Mouse (Mus musculus): ENCODE results near the gene Wdhd1. TPM values are rescaled to one million over a fixed set of nuclear protein-coding genes. Genes with fewer than 3 reads are reported as not detected.

The Wdhd1 gene
- polyA plus RNA-seq, 1 experiment: 15.9 TPM

- no peak for TF ChIP-seq CTCF (IDR thresholded peaks at IDR 0.05; ENCODE audit: borderline replicate concordance, extremely low read depth, insufficient read depth, insufficient read length)
- TF ChIP-seq POLR2A (IDR thresholded peaks at IDR 0.05; ENCODE audit: borderline replicate concordance, extremely low read depth, insufficient read depth, insufficient read length, poor library complexity, severe bottlenecking): no peak
- DNase-seq (ENCODE audit: low read depth): no peak
Observed at GRCm38 (mm10) chr14:47218766-47219606, 57.7 kb downstream of the Wdhd1 start.

- TF ChIP-seq CTCF (IDR thresholded peaks at IDR 0.05; ENCODE audit: borderline replicate concordance, extremely low read depth, insufficient read depth, insufficient read length): no peak
- no peak for TF ChIP-seq POLR2A (IDR thresholded peaks at IDR 0.05; ENCODE audit: borderline replicate concordance, extremely low read depth, insufficient read depth, insufficient read length, poor library complexity, severe bottlenecking)
- no peak for DNase-seq (ENCODE audit: low read depth)
Observed at GRCm38 (mm10) chr14:47216541-47216940, 60.1 kb downstream of the Wdhd1 start.

GRCm38 (mm10) chr14:47214367-47214766 lies 62.3 kb downstream of the Wdhd1 start:
- no peak for DNase-seq (ENCODE audit: low read depth)
- no peak for TF ChIP-seq CTCF (IDR thresholded peaks at IDR 0.05; ENCODE audit: borderline replicate concordance, extremely low read depth, insufficient read depth, insufficient read length)
- TF ChIP-seq POLR2A (IDR thresholded peaks at IDR 0.05; ENCODE audit: borderline replicate concordance, extremely low read depth, insufficient read depth, insufficient read length, poor library complexity, severe bottlenecking): no peak

GRCm38 (mm10) chr14:47213305-47213704 lies 63.4 kb downstream of the Wdhd1 start:
- DNase-seq (ENCODE audit: low read depth): no peak
- TF ChIP-seq POLR2A (IDR thresholded peaks at IDR 0.05; ENCODE audit: borderline replicate concordance, extremely low read depth, insufficient read depth, insufficient read length, poor library complexity, severe bottlenecking) (no peak), CTCF (IDR thresholded peaks at IDR 0.05; ENCODE audit: borderline replicate concordance, extremely low read depth, insufficient read depth, insufficient read length) (no peak)

GRCm38 (mm10) chr14:47209669-47210164 lies 66.9 kb downstream of the Wdhd1 start:
- DNase-seq (ENCODE audit: low read depth): no peak
- TF ChIP-seq POLR2A (IDR thresholded peaks at IDR 0.05; ENCODE audit: borderline replicate concordance, extremely low read depth, insufficient read depth, insufficient read length, poor library complexity, severe bottlenecking): no peak
- TF ChIP-seq CTCF (IDR thresholded peaks at IDR 0.05; ENCODE audit: borderline replicate concordance, extremely low read depth, insufficient read depth, insufficient read length): no peak

GRCm38 (mm10) chr14:47208564-47209493 lies 67.8 kb downstream of the Wdhd1 start:
- DNase-seq (ENCODE audit: low read depth): no peak
- TF ChIP-seq POLR2A (IDR thresholded peaks at IDR 0.05; ENCODE audit: borderline replicate concordance, extremely low read depth, insufficient read depth, insufficient read length, poor library complexity, severe bottlenecking) (no peak), CTCF (IDR thresholded peaks at IDR 0.05; ENCODE audit: borderline replicate concordance, extremely low read depth, insufficient read depth, insufficient read length) (no peak)

- no peak for DNase-seq (ENCODE audit: low read depth)
- no peak for TF ChIP-seq POLR2A (IDR thresholded peaks at IDR 0.05; ENCODE audit: borderline replicate concordance, extremely low read depth, insufficient read depth, insufficient read length, poor library complexity, severe bottlenecking)
- TF ChIP-seq CTCF (IDR thresholded peaks at IDR 0.05; ENCODE audit: borderline replicate concordance, extremely low read depth, insufficient read depth, insufficient read length): no peak
Observed at GRCm38 (mm10) chr14:47206601-47207000, 70.1 kb downstream of the Wdhd1 start.

- no peak for DNase-seq (ENCODE audit: low read depth)
Observed at GRCm38 (mm10) chr14:47205270-47205972, 71.2 kb downstream of the Wdhd1 start.

GRCm38 (mm10) chr14:47197340-47197739 lies 79.3 kb downstream of the Wdhd1 start:
- TF ChIP-seq POLR2A (IDR thresholded peaks at IDR 0.05; ENCODE audit: borderline replicate concordance, extremely low read depth, insufficient read depth, insufficient read length, poor library complexity, severe bottlenecking) (no peak), CTCF (IDR thresholded peaks at IDR 0.05; ENCODE audit: borderline replicate concordance, extremely low read depth, insufficient read depth, insufficient read length) (no peak)
- DNase-seq (ENCODE audit: low read depth): peak; percentile 50

More at GRCm38 (mm10) chr14:47205270-47205972, 71.2 kb downstream of the Wdhd1 start:
- no peak for TF ChIP-seq POLR2A (IDR thresholded peaks at IDR 0.05; ENCODE audit: borderline replicate concordance, extremely low read depth, insufficient read depth, insufficient read length, poor library complexity, severe bottlenecking)
- TF ChIP-seq CTCF (IDR thresholded peaks at IDR 0.05; ENCODE audit: borderline replicate concordance, extremely low read depth, insufficient read depth, insufficient read length): no peak

GRCm38 (mm10) chr14:47196711-47197110 lies 79.9 kb downstream of the Wdhd1 start:
- no peak for DNase-seq (ENCODE audit: low read depth)
- no peak for TF ChIP-seq POLR2A (IDR thresholded peaks at IDR 0.05; ENCODE audit: borderline replicate concordance, extremely low read depth, insufficient read depth, insufficient read length, poor library complexity, severe bottlenecking)
- no peak for TF ChIP-seq CTCF (IDR thresholded peaks at IDR 0.05; ENCODE audit: borderline replicate concordance, extremely low read depth, insufficient read depth, insufficient read length)
